Mouse (Mus musculus) kidney, embryonic 14.5 days (tissue): ENCODE data around the gene Plcb4. TPM values are rescaled to one million over a fixed set of nuclear protein-coding genes. Genes with fewer than 3 reads are reported as not detected.
"Not testable (repeated sequence)": the region's sequence is repeated elsewhere in the genome, so short reads cannot be mapped to it uniquely, and the experiment has no call there.

Experiments
- ATAC-seq: fragments of 200-750 bp; cut with Nextera tagmentation; 2 replicates; pipeline ENCODE4 v1.8.0; 2017; ENCODE audit warnings: moderate number of reproducible peaks, mild to moderate bottlenecking, moderate TSS enrichment, moderate library complexity; ENCODE audit not compliant: low FRiP score, low TSS enrichment
- H3K27ac ChIP-seq: fragments of 300-500 bp; sonication (generic); 2 replicates; pipeline ENCODE4 v1.5.1; 2014; ENCODE audit warnings: low read depth, mild to moderate bottlenecking, low read length, moderate library complexity, mixed read lengths
- H3K27me3 ChIP-seq: fragments of 300-500 bp; sonication (generic); 2 replicates; pipeline ENCODE4 v1.6.1; 2014; ENCODE audit warnings: mild to moderate bottlenecking, low read length; ENCODE audit not compliant: control insufficient read depth, insufficient read depth
- H3K36me3 ChIP-seq: fragments of 300-500 bp; sonication (generic); 2 replicates; pipeline ENCODE4 v1.6.1; 2014; ENCODE audit warnings: low read length, mixed read lengths; ENCODE audit not compliant: control insufficient read depth, insufficient read depth
- H3K4me1 ChIP-seq: fragments of 300-500 bp; sonication (generic); 2 replicates; pipeline ENCODE4 v1.6.1; 2014; ENCODE audit warnings: low read length, mixed read lengths; ENCODE audit not compliant: control insufficient read depth, insufficient read depth
- H3K4me2 ChIP-seq: fragments of 300-500 bp; sonication (generic); replicated peaks from 2 replicates; pipeline ENCODE4 v1.6.1; 2014; ENCODE audit warnings: low read depth, mild to moderate bottlenecking, low read length
- H3K4me3 ChIP-seq: fragments of 300-500 bp; sonication (generic); 2 replicates; pipeline ENCODE4 v1.5.1; 2014; ENCODE audit warnings: mild to moderate bottlenecking, low read length
- H3K9ac ChIP-seq: fragments of 300-500 bp; sonication (generic); 2 replicates; pipeline ENCODE4 v1.6.1; 2014; ENCODE audit warnings: low read depth, mild to moderate bottlenecking, low read length, moderate library complexity
- H3K9me3 ChIP-seq: fragments of 300-500 bp; sonication (generic); 2 replicates; pipeline ENCODE4 v1.6.1; 2016; ENCODE audit warnings: low read length; ENCODE audit not compliant: control insufficient read depth
- WGBS: fragments of 180-500 bp; shearing (Covaris S2); extraction: QIAGEN DNeasy Blood & Tissue Kit; methylation state at CpG from one replicate; pipeline ENCODE4 v1.1.7; 2014; 5-methylcytosine and 5-hydroxymethylcytosine counted together
- polyA plus RNA-seq: library from polyadenylated mRNA; unstranded; fragments of >200 nt; fragmentation: Nextera tagmentation; extraction: Ambion mirVana; gene quantifications from 2 replicates; pipeline ENCODE4 v1.2.1, GENCODE M21; 2014

The Plcb4 gene
- polyA plus RNA-seq, 1 experiment from 2014 or later = 21.2 TPM

DNA sequence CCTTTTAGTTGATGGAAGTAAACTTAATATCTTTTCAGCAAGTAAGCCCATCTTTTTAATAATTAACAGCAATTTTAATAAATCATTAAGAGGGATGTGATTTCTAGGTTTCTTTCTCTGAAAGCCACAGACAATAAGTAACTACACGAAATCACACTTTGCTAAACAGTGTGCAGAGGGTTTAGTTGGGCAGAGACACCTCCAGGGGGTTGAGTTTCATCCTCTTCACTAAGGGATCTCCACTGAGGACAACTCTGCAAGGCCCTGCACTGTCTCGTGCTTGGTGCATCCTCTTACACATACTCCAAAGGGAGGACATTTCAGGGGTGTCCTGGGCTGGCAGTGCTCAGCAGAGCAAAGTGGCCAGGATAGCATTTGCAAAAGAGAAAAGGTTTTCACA, 235.8 kb downstream of the Plcb4 start:
- no peaks in the 10 kb centered on the region for H3K4me1 ChIP-seq
- H3K27ac ChIP-seq = no peak overlapping the region
- no peak; the same call in 1 of the 2 replicates for ATAC-seq
- H3K9ac ChIP-seq = no peak overlapping the region
- 76% methylated on average over 2 of the region's 2 CpGs for WGBS
- no peaks in the 10 kb centered on the region for H3K36me3 ChIP-seq
- no peaks in the 10 kb centered on the region for H3K9me3 ChIP-seq
- H3K27me3 ChIP-seq = no peaks in the 10 kb centered on the region
- H3K4me2 ChIP-seq = no peak overlapping the region
- no peak overlapping the region for H3K4me3 ChIP-seq

- Histone ChIP-seq H3K4me3 (no peak overlapping the region), H3K9ac (no peak overlapping the region), H3K36me3 (no peaks in the 10 kb centered on the region), H3K4me1 (no peaks in the 10 kb centered on the region), H3K27me3 (no peaks in the 10 kb centered on the region), H3K4me2 (no peak overlapping the region), H3K9me3 (no peaks in the 10 kb centered on the region), H3K27ac (no peak overlapping the region)
- no peak for ATAC-seq
- 79% methylated on average over 4 of the region's 4 CpGs for WGBS
These were observed 239.2 kb downstream of the Plcb4 start for GRCm38 (mm10) chr2:135898025-135898424.

GRCm38 (mm10) chr2:135899931-135900330, 241.1 kb downstream of the Plcb4 start:
- whole genome bisulfite sequencing = 83% methylated on average over 4 of the region's 4 CpGs
- not testable (repeated sequence) for H3K36me3 ChIP-seq, H3K27me3 ChIP-seq, H3K27ac ChIP-seq, H3K4me2 ChIP-seq, ATAC-seq, H3K9ac ChIP-seq, H3K4me1 ChIP-seq, H3K4me3 ChIP-seq, H3K9me3 ChIP-seq

GRCm38 (mm10) chr2:135901015-135901414, 242.2 kb downstream of the Plcb4 start:
- H3K9ac ChIP-seq = no peak overlapping the region
- 85% methylated on average over 4 of the region's 4 CpGs for WGBS
- H3K4me1 ChIP-seq = no peaks in the 10 kb centered on the region
- no peaks in the 10 kb centered on the region for H3K36me3 ChIP-seq
- H3K4me3 ChIP-seq = no peak overlapping the region
- no peak overlapping the region for H3K4me2 ChIP-seq
- H3K9me3 ChIP-seq = no peaks in the 10 kb centered on the region
- H3K27me3 ChIP-seq = no peaks in the 10 kb centered on the region
- H3K27ac ChIP-seq = no peak overlapping the region
- ATAC-seq = no peak

- H3K27ac ChIP-seq = no peak overlapping the region
- 68% methylated on average over 4 of the region's 4 CpGs for WGBS
- H3K4me3 ChIP-seq = no peak overlapping the region
- H3K4me1 ChIP-seq = no peaks in the 10 kb centered on the region
- H3K4me2 ChIP-seq = no peak overlapping the region
- H3K9me3 ChIP-seq = no peaks in the 10 kb centered on the region
- H3K27me3 ChIP-seq = no peaks in the 10 kb centered on the region
- no peak overlapping the region for H3K9ac ChIP-seq
- no peaks in the 10 kb centered on the region for H3K36me3 ChIP-seq
- ATAC-seq = no peak
These were observed 245.5 kb downstream of the Plcb4 start for GRCm38 (mm10) chr2:135904262-135904661.

DNA sequence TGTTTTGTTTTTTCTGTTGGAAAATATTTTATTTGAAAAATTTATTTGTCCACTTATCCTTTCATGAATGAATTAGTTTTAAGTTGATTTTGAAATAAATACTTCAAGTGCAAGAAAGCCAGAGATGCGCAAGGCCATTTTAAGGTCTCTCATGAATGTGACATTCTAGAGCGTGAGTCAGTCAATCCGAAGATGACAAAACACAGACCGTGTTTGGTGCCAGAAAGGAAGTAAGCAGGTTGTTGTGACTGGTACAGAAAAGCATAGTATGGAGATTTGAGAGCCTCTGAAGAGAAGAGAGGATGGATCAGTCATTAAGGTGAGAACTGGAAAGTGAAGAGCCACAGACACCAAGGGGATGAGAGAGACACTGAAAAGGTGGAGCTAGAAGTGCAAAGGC, 246.0 kb downstream of the Plcb4 start:
- H3K4me3 ChIP-seq = no peak overlapping the region
- no peaks in the 10 kb centered on the region for H3K4me1 ChIP-seq
- H3K27ac ChIP-seq = no peak overlapping the region
- H3K9ac ChIP-seq = no peak overlapping the region
- no peak for ATAC-seq
- no peak overlapping the region for H3K4me2 ChIP-seq
- 90% methylated on average over 4 of the region's 4 CpGs for WGBS
- no peaks in the 10 kb centered on the region for H3K27me3 ChIP-seq
- no peaks in the 10 kb centered on the region for H3K36me3 ChIP-seq
- no peaks in the 10 kb centered on the region for H3K9me3 ChIP-seq

- no peak overlapping the region for H3K27ac ChIP-seq
- no peaks in the 10 kb centered on the region for H3K9me3 ChIP-seq
- no peaks in the 10 kb centered on the region for H3K4me1 ChIP-seq
- ATAC-seq = no peak
- WGBS = 73% methylated on average over 8 of the region's 8 CpGs
- no peaks in the 10 kb centered on the region for H3K27me3 ChIP-seq
- H3K4me3 ChIP-seq = no peak overlapping the region
- no peaks in the 10 kb centered on the region for H3K36me3 ChIP-seq
- H3K9ac ChIP-seq = no peak overlapping the region
- no peak overlapping the region for H3K4me2 ChIP-seq
These were observed 255.8 kb downstream of the Plcb4 start for GRCm38 (mm10) chr2:135914343-135915261.

DNA sequence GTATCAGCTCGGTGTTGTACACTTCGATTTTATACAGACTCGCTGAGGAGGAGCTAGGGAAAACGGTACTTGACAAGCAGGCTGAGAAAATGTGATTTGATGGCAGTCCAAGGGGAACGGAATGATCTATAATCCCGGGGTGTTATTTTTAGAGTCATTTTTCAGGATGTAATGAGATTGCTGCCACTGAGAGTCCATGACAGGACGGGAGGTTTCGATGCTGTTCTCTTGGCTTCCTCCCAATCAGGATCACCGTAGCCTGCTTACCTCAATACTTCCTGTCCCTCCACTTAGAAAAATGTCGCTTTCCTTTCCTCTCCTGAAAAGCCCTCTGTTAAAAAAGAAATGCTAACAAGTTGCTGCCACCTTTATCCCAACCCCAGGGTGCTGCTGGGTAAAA, 257.1 kb downstream of the Plcb4 start:
- H3K4me1 ChIP-seq = no peaks in the 10 kb centered on the region
- ATAC-seq = no peak
- 24% methylated on average over 10 of the region's 10 CpGs for WGBS
- H3K27me3 ChIP-seq = no peaks in the 10 kb centered on the region
- H3K9me3 ChIP-seq = no peaks in the 10 kb centered on the region
- H3K36me3 ChIP-seq = no peaks in the 10 kb centered on the region
- H3K4me2 ChIP-seq = no peak overlapping the region
- H3K27ac ChIP-seq = no peak overlapping the region
- H3K9ac ChIP-seq = no peak overlapping the region
- no peak overlapping the region for H3K4me3 ChIP-seq

- Histone ChIP-seq H3K4me1 (no peaks in the 10 kb centered on the region), H3K4me3 (no peak overlapping the region), H3K4me2 (no peak overlapping the region), H3K9me3 (no peaks in the 10 kb centered on the region), H3K36me3 (no peaks in the 10 kb centered on the region), H3K9ac (no peak overlapping the region), H3K27ac (no peak overlapping the region), H3K27me3 (no peaks in the 10 kb centered on the region)
- ATAC-seq = no peak
- WGBS = 48% methylated on average over 3 of the region's 3 CpGs
These were observed 258.2 kb downstream of the Plcb4 start for GRCm38 (mm10) chr2:135917000-135917399.
